Mouse (Mus musculus): Measurements from ENCODE around the gene 4930523C07Rik.

DNA sequence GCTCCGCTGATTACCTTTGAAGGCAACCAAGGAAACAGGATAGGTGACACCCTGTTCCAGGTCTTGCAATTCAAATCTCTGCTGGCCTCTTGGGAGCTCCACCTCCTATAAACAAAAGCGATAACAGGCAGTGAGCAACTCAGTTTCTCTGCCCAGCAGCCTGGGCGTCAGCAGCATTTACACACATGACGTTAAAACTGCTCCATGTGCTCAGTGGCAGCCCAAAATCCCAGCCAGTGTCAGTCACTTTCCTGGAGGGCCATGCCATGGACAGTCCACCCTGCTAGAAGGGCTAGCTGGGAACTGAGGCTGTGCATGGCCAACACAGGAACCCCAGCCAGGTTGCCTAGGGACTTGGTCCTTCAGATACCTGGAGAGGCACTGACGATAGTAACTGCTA is 61.2 kb downstream of the 4930523C07Rik start:
- TF ChIP-seq CTCF (IDR thresholded peaks at IDR 0.05; ENCODE audit: low read depth, low read length) (no peak), POLR2A (IDR thresholded peaks at IDR 0.05; ENCODE audit: borderline replicate concordance, low read depth, low read length) (no peak)
